Mouse (Mus musculus): Measurements from ENCODE around the gene Mipep. TPM values are rescaled to one million over a fixed set of nuclear protein-coding genes. Genes with fewer than 3 reads are reported as not detected.

Mipep gene
- polyA plus RNA-seq, 1 experiment from 2014 or later = 21.2 TPM

GRCm38 (mm10) chr14:60863396-60863795 is 79.0 kb downstream of the Mipep start:
- Histone ChIP-seq H3K4me1 (replicated peaks; ENCODE audit: control insufficient read depth, insufficient read depth, low read length) (no peaks in the 10 kb centered on the region), H3K9ac (no peak overlapping the region)
- ATAC-seq (ENCODE audit: low FRiP score) = no peak

DNA sequence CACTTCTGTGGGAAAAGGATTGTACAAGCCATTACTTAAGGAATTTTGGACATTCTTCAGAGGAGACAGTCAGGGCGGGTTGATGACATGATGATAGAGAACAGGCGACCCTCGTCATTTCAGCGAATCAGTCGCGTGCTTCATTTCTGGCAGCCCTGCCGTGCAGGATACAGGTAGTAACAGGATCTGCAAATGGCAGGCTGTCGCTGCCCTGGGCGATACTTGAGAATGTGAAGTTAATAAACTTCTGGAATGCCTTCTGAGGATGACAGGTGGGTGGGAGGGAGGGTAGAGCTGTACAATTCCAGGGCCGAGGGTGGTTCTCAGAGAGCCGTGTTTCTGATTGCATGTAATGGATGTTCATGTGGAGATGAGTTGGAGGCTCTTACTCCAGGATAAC is 82.0 kb downstream of the Mipep start:
- H3K4me1 ChIP-seq (replicated peaks; ENCODE audit: control insufficient read depth, insufficient read depth, low read length) = no peaks in the 10 kb centered on the region
- H3K4me3 ChIP-seq (replicated peaks; ENCODE audit: low read length) = no peak overlapping the region
- DNase-seq (ENCODE audit: low spot score) (no peak), ATAC-seq (ENCODE audit: low FRiP score) (no peak)
- no peak overlapping the region for H3K9ac ChIP-seq
- no peaks in the 10 kb centered on the region for H3K27me3 ChIP-seq (ENCODE audit: control insufficient read depth, insufficient read depth, low read length)
- WGBS = 80% methylated on average over 11 of the region's 11 CpGs
- no peak overlapping the region for H3K4me2 ChIP-seq (replicated peaks)
- H3K9me3 ChIP-seq (ENCODE audit: control insufficient read depth, low read length) = no peaks in the 10 kb centered on the region
- H3K27ac ChIP-seq = no peak overlapping the region
- H3K36me3 ChIP-seq (replicated peaks; ENCODE audit: control insufficient read depth, insufficient read depth) = no peaks in the 10 kb centered on the region

More at GRCm38 (mm10) chr14:60863396-60863795, 79.0 kb downstream of the Mipep start:
- H3K4me3 ChIP-seq (replicated peaks; ENCODE audit: low read length) = no peak overlapping the region
- H3K4me2 ChIP-seq (replicated peaks) = no peak overlapping the region
- no peaks in the 10 kb centered on the region for H3K9me3 ChIP-seq (ENCODE audit: control insufficient read depth, low read length)
- DNase-seq (ENCODE audit: low spot score) = no peak
- WGBS = 83% methylated on average over 3 of the region's 3 CpGs
- H3K27ac ChIP-seq = no peak overlapping the region
- no peaks in the 10 kb centered on the region for H3K27me3 ChIP-seq (ENCODE audit: control insufficient read depth, insufficient read depth, low read length)
- no peaks in the 10 kb centered on the region for H3K36me3 ChIP-seq (replicated peaks; ENCODE audit: control insufficient read depth, insufficient read depth)

DNA sequence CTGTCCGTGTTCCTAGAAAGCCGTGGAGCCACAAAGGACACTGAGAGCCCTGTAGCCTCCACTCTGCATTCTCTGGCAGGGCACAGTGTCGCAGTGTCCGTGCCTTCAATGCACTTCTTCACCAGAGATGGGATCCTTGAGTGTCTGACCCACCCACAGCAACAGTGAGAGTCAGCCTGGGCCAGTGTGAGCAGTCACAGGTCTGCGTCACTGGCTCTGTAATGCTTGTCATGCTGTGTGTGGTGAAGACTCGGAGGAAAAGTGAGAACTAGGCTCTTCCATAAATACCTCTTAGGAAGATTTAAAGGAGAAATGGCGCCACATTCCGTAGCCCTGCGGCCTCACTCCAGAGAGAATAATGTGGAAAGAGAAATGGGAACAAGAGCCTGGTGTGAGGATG is 84.0 kb downstream of the Mipep start:
- no peak for DNase-seq (ENCODE audit: low spot score)
- H3K4me1 ChIP-seq (replicated peaks; ENCODE audit: control insufficient read depth, insufficient read depth, low read length) = no peaks in the 10 kb centered on the region
- no peak overlapping the region for H3K9ac ChIP-seq
- H3K4me3 ChIP-seq (replicated peaks; ENCODE audit: low read length) = no peak overlapping the region
- no peaks in the 10 kb centered on the region for H3K36me3 ChIP-seq (replicated peaks; ENCODE audit: control insufficient read depth, insufficient read depth)
- no peak; the same call in 1 of the 2 replicates for ATAC-seq (ENCODE audit: low FRiP score)
- no peak overlapping the region for H3K4me2 ChIP-seq (replicated peaks)
- WGBS = 57% methylated on average over 9 of the region's 9 CpGs
- H3K27ac ChIP-seq = no peak overlapping the region
- H3K27me3 ChIP-seq (ENCODE audit: control insufficient read depth, insufficient read depth, low read length) = no peaks in the 10 kb centered on the region
- H3K9me3 ChIP-seq (ENCODE audit: control insufficient read depth, low read length) = no peaks in the 10 kb centered on the region

DNA sequence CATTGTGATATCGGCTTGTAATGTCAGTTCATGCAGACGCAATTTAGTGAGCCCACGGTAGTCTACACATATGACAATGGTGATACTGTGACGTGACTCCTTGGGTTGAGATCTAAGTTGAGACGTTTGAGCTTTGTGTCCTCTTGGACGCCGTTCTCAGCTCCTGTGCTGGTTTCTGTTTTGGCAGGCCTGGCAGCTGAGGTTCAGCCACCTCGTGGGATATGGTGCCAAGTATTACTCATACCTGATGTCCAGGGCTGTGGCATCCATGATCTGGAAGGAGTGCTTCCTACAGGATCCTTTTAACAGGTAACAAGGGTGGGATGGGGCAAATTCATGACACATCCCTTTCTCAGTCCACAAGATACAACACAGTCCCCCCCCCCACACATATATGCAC is 87.5 kb downstream of the Mipep start:
- Histone ChIP-seq H3K4me2 (replicated peaks) (no peak overlapping the region), H3K4me3 (replicated peaks; ENCODE audit: low read length) (no peak overlapping the region), H3K9ac (no peak overlapping the region), H3K27me3 (ENCODE audit: control insufficient read depth, insufficient read depth, low read length) (no peaks in the 10 kb centered on the region), H3K9me3 (ENCODE audit: control insufficient read depth, low read length) (no peaks in the 10 kb centered on the region), H3K36me3 (replicated peaks; ENCODE audit: control insufficient read depth, insufficient read depth) (no peaks in the 10 kb centered on the region), H3K27ac (no peak overlapping the region), H3K4me1 (replicated peaks; ENCODE audit: control insufficient read depth, insufficient read depth, low read length) (no peaks in the 10 kb centered on the region)
- 96% methylated on average over 8 of the region's 8 CpGs for WGBS
- ATAC-seq (ENCODE audit: low FRiP score) (no peak), DNase-seq (ENCODE audit: low spot score) (no peak)

DNA sequence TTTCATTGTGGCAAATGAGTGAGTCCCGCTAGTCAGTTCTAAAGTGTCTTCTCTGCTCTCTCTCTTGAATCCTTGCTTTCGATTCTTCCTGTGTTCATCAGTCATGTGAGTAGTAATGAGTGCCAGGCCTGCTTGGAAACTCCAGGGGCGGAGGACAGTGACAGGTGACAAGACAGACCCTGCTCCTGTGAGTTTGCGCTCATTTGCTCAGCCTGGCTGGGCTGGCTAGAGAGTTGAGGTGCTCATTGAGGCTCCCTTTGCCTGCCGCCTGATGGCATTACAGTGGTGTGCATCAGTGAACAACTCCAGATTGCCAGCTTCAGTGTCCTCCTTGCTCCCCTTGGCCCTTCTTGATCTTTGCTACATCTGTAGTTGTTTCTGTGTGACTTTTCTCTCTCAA is 97.7 kb downstream of the Mipep start:
- ATAC-seq (ENCODE audit: low FRiP score) = no peak
- no peak for DNase-seq (ENCODE audit: low spot score)
- H3K4me2 ChIP-seq (replicated peaks) = no peak overlapping the region
- no peaks in the 10 kb centered on the region for H3K4me1 ChIP-seq (replicated peaks; ENCODE audit: control insufficient read depth, insufficient read depth, low read length)
- H3K9ac ChIP-seq = no peak overlapping the region
- H3K4me3 ChIP-seq (replicated peaks; ENCODE audit: low read length) = no peak overlapping the region
- H3K36me3 ChIP-seq (replicated peaks; ENCODE audit: control insufficient read depth, insufficient read depth) = no peaks in the 10 kb centered on the region
- no peaks in the 10 kb centered on the region for H3K27me3 ChIP-seq (ENCODE audit: control insufficient read depth, insufficient read depth, low read length)
- 92% methylated on average over 5 of the region's 5 CpGs for WGBS
- no peak overlapping the region for H3K27ac ChIP-seq
- no peaks in the 10 kb centered on the region for H3K9me3 ChIP-seq (ENCODE audit: control insufficient read depth, low read length)

- H3K4me1 ChIP-seq (replicated peaks; ENCODE audit: control insufficient read depth, insufficient read depth, low read length) = no peaks in the 10 kb centered on the region
- no peak overlapping the region for H3K9ac ChIP-seq
- H3K4me3 ChIP-seq (replicated peaks; ENCODE audit: low read length) = no peak overlapping the region
- ATAC-seq (ENCODE audit: low FRiP score) (no peak), DNase-seq (ENCODE audit: low spot score) (no peak)
- H3K9me3 ChIP-seq (ENCODE audit: control insufficient read depth, low read length) = no peaks in the 10 kb centered on the region
- H3K27me3 ChIP-seq (ENCODE audit: control insufficient read depth, insufficient read depth, low read length) = no peaks in the 10 kb centered on the region
- H3K4me2 ChIP-seq (replicated peaks) = no peak overlapping the region
- WGBS = 84% methylated on average over 4 of the region's 4 CpGs
- no peaks in the 10 kb centered on the region for H3K36me3 ChIP-seq (replicated peaks; ENCODE audit: control insufficient read depth, insufficient read depth)
- no peak overlapping the region for H3K27ac ChIP-seq
Measured at GRCm38 (mm10) chr14:60882681-60883080, 98.3 kb downstream of the Mipep start.

- WGBS = 57% methylated on average over 6 of the region's 6 CpGs
- no peak overlapping the region for H3K4me3 ChIP-seq (replicated peaks; ENCODE audit: low read length)
- H3K4me1 ChIP-seq (replicated peaks; ENCODE audit: control insufficient read depth, insufficient read depth, low read length) = no peaks in the 10 kb centered on the region
- no peak overlapping the region for H3K4me2 ChIP-seq (replicated peaks)
- no peak overlapping the region for H3K9ac ChIP-seq
- DNase-seq (ENCODE audit: low spot score) (no peak), ATAC-seq (ENCODE audit: low FRiP score) (no peak)
- no peaks in the 10 kb centered on the region for H3K9me3 ChIP-seq (ENCODE audit: control insufficient read depth, low read length)
- no peaks in the 10 kb centered on the region for H3K27me3 ChIP-seq (ENCODE audit: control insufficient read depth, insufficient read depth, low read length)
- no peak overlapping the region for H3K27ac ChIP-seq
- no peaks in the 10 kb centered on the region for H3K36me3 ChIP-seq (replicated peaks; ENCODE audit: control insufficient read depth, insufficient read depth)
Measured at GRCm38 (mm10) chr14:60885361-60885950, 101.1 kb downstream of the Mipep start.

DNA sequence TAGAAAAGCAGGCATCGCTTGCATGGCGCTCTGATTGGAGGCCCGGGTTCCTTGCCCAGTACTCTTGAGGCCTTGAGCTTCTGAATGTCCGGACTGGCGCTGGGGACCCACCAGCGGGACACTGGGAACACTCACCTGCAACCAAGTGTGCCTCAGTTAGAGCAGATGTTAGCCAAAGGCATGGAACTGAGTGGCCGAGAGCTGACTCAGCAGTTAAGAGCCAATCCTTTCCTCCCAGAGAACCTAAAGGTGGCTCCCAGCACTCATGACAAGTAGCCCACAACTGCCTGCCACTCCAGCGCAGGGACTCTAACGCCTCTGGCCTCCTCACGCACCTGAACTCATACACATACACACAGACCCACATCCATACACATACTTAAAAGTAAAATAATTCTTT is 109.5 kb downstream of the Mipep start:
- H3K4me2 ChIP-seq (replicated peaks) = no peak overlapping the region
- no peaks in the 10 kb centered on the region for H3K36me3 ChIP-seq (replicated peaks; ENCODE audit: control insufficient read depth, insufficient read depth)
- no peaks in the 10 kb centered on the region for H3K4me1 ChIP-seq (replicated peaks; ENCODE audit: control insufficient read depth, insufficient read depth, low read length)
- no peaks in the 10 kb centered on the region for H3K27me3 ChIP-seq (ENCODE audit: control insufficient read depth, insufficient read depth, low read length)
- H3K9me3 ChIP-seq (ENCODE audit: control insufficient read depth, low read length) = no peaks in the 10 kb centered on the region
- WGBS = 93% methylated on average over 10 of the region's 10 CpGs
- H3K27ac ChIP-seq = no peak overlapping the region
- H3K4me3 ChIP-seq (replicated peaks; ENCODE audit: low read length) = no peak overlapping the region
- ATAC-seq (ENCODE audit: low FRiP score) (no peak), DNase-seq (ENCODE audit: low spot score) (no peak)
- H3K9ac ChIP-seq = no peak overlapping the region

DNA sequence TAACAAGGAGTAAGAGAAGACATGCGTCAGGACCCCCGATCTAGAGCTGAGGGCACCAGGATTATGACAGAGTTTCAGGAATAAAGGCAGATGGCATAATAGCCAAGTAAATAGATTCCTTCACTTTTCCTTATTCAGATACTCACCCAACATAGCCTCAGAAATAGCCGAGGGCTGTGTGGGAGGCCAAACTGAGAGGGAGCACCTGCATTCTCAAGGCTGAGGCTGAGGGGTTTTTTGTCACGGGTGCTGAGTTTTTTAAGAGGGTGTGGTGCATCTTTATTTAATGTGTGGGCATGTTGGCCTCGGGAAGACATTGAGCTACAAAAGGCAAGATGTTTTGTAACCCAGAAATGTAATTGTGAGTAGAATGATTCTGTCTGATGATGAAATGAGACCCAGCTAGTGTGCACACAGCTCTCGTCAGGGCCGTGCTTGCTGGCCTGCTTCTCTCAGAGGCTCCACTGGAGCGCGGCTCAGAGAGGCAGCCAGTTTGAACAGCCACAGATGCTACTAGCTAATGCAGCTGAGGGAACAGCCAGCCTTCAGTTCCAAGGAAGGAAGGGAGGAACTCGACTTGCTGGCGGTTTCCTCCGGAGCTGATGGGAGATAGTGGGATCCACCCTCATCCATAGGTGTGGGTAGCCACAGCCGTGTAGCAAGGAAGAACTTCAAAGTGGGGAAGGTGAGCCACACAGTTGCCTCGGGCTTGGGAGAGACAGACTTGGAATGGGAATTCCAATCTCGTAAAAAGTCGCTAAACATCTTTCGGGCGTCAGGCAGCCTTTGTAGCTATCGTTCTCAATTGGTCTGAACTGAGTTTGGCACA is 111.0 kb downstream of the Mipep start:
- no peaks in the 10 kb centered on the region for H3K36me3 ChIP-seq (replicated peaks; ENCODE audit: control insufficient read depth, insufficient read depth)
- no peak for ATAC-seq (ENCODE audit: low FRiP score)
- H3K9ac ChIP-seq = no peak overlapping the region
- no peaks in the 10 kb centered on the region for H3K9me3 ChIP-seq (ENCODE audit: control insufficient read depth, low read length)
- no peaks in the 10 kb centered on the region for H3K4me1 ChIP-seq (replicated peaks; ENCODE audit: control insufficient read depth, insufficient read depth, low read length)
- DNase-seq (ENCODE audit: low spot score) = no peak
- H3K4me2 ChIP-seq (replicated peaks) = no peak overlapping the region
- H3K27ac ChIP-seq = no peak overlapping the region
- H3K27me3 ChIP-seq (ENCODE audit: control insufficient read depth, insufficient read depth, low read length) = no peaks in the 10 kb centered on the region
- 79% methylated on average over 19 of the region's 19 CpGs for WGBS
- no peak overlapping the region for H3K4me3 ChIP-seq (replicated peaks; ENCODE audit: low read length)

Data from hindbrain, embryonic 14.5 days (tissue).